Mouse (Mus musculus): ENCODE results near the gene Surf2. TPM values are rescaled to one million over a fixed set of nuclear protein-coding genes. Genes with fewer than 3 reads are reported as not detected.

The Surf2 gene
- polyA plus RNA-seq, 1 experiment from 2014 or later: 46.6 TPM

Other genes starting within 250 kb of the Surf2 start
- not detected in 2 replicates for gene Lcn4, start 245.1 kb upstream of the Surf2 start, polyA plus RNA-seq (2015; fragmentation: Nextera tagmentation; extraction: Ambion mirVana)
- not detected in 2 replicates for gene Abo, start 51.4 kb upstream of the Surf2 start, polyA plus RNA-seq (2015; fragmentation: Nextera tagmentation; extraction: Ambion mirVana)
- 34.2 and 34.7 TPM in 2 replicates for gene Surf6, start 13.5 kb upstream of the Surf2 start, polyA plus RNA-seq (2015; fragmentation: Nextera tagmentation; extraction: Ambion mirVana)
- 62.6 and 62.9 TPM in 2 replicates for gene Med22, start 5.7 kb upstream of the Surf2 start, polyA plus RNA-seq (2015; fragmentation: Nextera tagmentation; extraction: Ambion mirVana)
- 574 and 624 TPM in 2 replicates for gene Rpl7a, start 5.6 kb upstream of the Surf2 start, polyA plus RNA-seq (2015; fragmentation: Nextera tagmentation; extraction: Ambion mirVana)
- gene Surf1, start 163 bp downstream of the Surf2 start, polyA plus RNA-seq (2015; fragmentation: Nextera tagmentation; extraction: Ambion mirVana): 61.0 and 63.9 TPM in 2 replicates
- gene Surf4, start 17.6 kb downstream of the Surf2 start, polyA plus RNA-seq (2015; fragmentation: Nextera tagmentation; extraction: Ambion mirVana): 240 and 248 TPM in 2 replicates
- 0.07 and 0.10 TPM in 2 replicates for gene Stkld1, start 17.7 kb downstream of the Surf2 start, polyA plus RNA-seq (2015; fragmentation: Nextera tagmentation; extraction: Ambion mirVana)
- gene Rexo4, start 48.0 kb downstream of the Surf2 start, polyA plus RNA-seq (2015; fragmentation: Nextera tagmentation; extraction: Ambion mirVana): 51.6 and 52.6 TPM in 2 replicates
- not detected in 2 replicates for gene Adamts13, start 57.0 kb downstream of the Surf2 start, polyA plus RNA-seq (2015; fragmentation: Nextera tagmentation; extraction: Ambion mirVana)
- 70.2 and 70.3 TPM in 2 replicates for gene Cacfd1, start 93.6 kb downstream of the Surf2 start, polyA plus RNA-seq (2015; fragmentation: Nextera tagmentation; extraction: Ambion mirVana)
- 0.33 and 0.84 TPM in 2 replicates for gene Slc2a6, start 111.6 kb downstream of the Surf2 start, polyA plus RNA-seq (2015; fragmentation: Nextera tagmentation; extraction: Ambion mirVana)
- 1.5 and 1.6 TPM in 2 replicates for gene Mymk, start 155.8 kb downstream of the Surf2 start, polyA plus RNA-seq (2015; fragmentation: Nextera tagmentation; extraction: Ambion mirVana)
- gene Adamtsl2, start 163.0 kb downstream of the Surf2 start, polyA plus RNA-seq (2015; fragmentation: Nextera tagmentation; extraction: Ambion mirVana): 1.6 and 2.0 TPM in 2 replicates
- gene Fam163b, start 226.1 kb downstream of the Surf2 start, polyA plus RNA-seq (2015; fragmentation: Nextera tagmentation; extraction: Ambion mirVana): 0.08 and 0.14 TPM in 2 replicates
- 3.0 and 7.1 TPM in 2 replicates for gene Dbh, start 248.9 kb downstream of the Surf2 start, polyA plus RNA-seq (2015; fragmentation: Nextera tagmentation; extraction: Ambion mirVana)